Mouse (Mus musculus): ENCODE data around the gene Tnfsf12.

The Tnfsf12 gene

DNA sequence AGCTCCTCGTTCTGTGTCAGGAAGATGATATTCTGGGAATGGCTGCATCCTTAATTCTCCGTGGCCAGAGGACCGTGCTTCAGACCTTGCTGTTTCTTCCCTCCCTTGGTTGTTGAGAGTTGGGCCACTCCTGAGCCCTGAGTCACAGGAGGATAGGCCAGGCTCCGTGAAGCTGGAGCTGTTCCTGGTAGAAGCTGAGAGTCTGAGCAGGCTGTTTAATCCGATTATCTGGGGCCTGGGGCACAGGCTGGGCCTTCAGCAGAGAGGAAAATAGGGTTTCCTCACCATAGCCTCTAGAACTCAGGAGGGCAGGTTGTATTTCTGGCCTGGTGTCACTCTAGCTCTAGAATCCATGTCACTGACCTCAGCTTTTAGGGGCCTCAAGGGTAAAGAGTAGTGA lies 42.2 kb downstream of the Tnfsf12 start:
- DNase-seq (ENCODE audit: low spot score): no peak

GRCm38 (mm10) chr11:69645860-69646259 lies 49.8 kb downstream of the Tnfsf12 start:
- DNase-seq (ENCODE audit: low spot score): no peak

All from layer of hippocampus, adult 9-10 months (tissue).